8 mouse cellular contexts compared by ENCODE assay signal in the genomic region with DNA sequence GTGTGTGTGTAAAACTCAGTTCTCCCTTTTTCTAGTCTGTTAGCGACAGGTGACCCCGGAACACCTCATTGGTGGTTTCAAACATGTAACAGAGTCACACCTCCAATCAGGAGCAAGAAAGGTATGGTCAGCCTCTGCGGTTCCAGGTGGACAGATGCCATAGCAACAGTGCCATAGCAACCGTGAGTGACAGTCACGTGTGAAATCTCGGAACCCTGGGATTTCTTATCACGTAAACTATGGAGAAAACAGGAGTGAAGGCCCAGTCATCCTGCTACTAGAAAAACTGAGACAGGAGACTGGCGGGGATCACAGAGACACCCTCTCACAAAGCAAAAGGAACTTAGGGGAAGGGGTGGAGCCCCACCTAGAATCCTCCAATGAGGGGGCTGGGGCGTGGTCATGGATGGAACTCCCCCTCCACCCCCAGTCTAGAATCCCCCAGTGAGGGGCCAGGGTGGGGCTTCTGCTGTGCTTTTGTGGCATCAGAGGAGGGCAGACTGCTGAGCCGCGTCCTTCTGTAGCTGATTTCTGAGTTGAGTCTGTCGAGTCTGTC. TPM values are rescaled to one million over a fixed set of nuclear protein-coding genes. Genes with fewer than 3 reads are reported as not detected.
A peak's percentile ranks its signal among the peaks of the same experiment; 100 is the strongest.
DNase-seq lines count a peak whose midpoint lies in the region; ATAC-seq lines count a peak whose summit lies in the region.

No protein-coding gene starts in this region.

- no peak; the same call in 1 of the 2 replicates for ATAC-seq in heart, embryonic 15.5 days (replicated peaks; ENCODE audit: insufficient number of reproducible peaks, insufficient read depth, low FRiP score, low read depth)
- ATAC-seq in forebrain, embryonic 13.5 days = peak; percentile 73
- peak; percentile 86 for ATAC-seq in kidney, embryonic 15.5 days (replicated peaks; ENCODE audit: low FRiP score)

- H3K4me3 ChIP-seq in heart, embryonic 15.5 days = peak overlapping the region; percentile 24
- peak overlapping the region; percentile 20 for H3K4me3 ChIP-seq in forebrain, embryonic 13.5 days
- peak overlapping the region; percentile 41 for H3K4me3 ChIP-seq in kidney, embryonic 15.5 days (replicated peaks)

- H3K4me1 ChIP-seq in heart, embryonic 15.5 days (replicated peaks) = peaks cover 9% of the 10 kb centered on the region
- peaks cover 14% of the 10 kb centered on the region for H3K4me1 ChIP-seq in forebrain, embryonic 13.5 days
- H3K4me1 ChIP-seq in kidney, embryonic 15.5 days = peaks cover 20% of the 10 kb centered on the region

- no peaks in the 10 kb centered on the region for H3K36me3 ChIP-seq in heart, embryonic 15.5 days
- no peaks in the 10 kb centered on the region for H3K36me3 ChIP-seq in forebrain, embryonic 13.5 days (ENCODE audit: poor library complexity, severe bottlenecking)
- no peaks in the 10 kb centered on the region for H3K36me3 ChIP-seq in kidney, embryonic 15.5 days

- H3K9ac ChIP-seq in heart, embryonic 15.5 days = no peak overlapping the region
- H3K9ac ChIP-seq in forebrain, embryonic 13.5 days = peak overlapping the region; percentile 32; the same call in 1 of the 2 replicates
- no peak overlapping the region for H3K9ac ChIP-seq in kidney, embryonic 15.5 days

- 8% methylated on average over 12 of the region's 12 CpGs for WGBS in heart, embryonic 15.5 days
- WGBS in forebrain, embryonic 13.5 days = 2% methylated on average over 12 of the region's 12 CpGs
- WGBS in kidney, embryonic 15.5 days = 4% methylated on average over 12 of the region's 12 CpGs

- peaks cover 18% of the 10 kb centered on the region for H3K27me3 ChIP-seq in heart, embryonic 15.5 days
- H3K27me3 ChIP-seq in forebrain, embryonic 13.5 days = peaks cover 12% of the 10 kb centered on the region; the same call in 1 of the 2 replicates
- no peaks in the 10 kb centered on the region for H3K27me3 ChIP-seq in kidney, embryonic 15.5 days

- DNase-seq in heart, adult 18-20 months = no peak
- DNase-seq in brain, embryonic 18.5 days (ENCODE audit: low read depth, low spot score) = peak; percentile 67
- peak; percentile 67 for DNase-seq in lung, postnatal 14 days
- DNase-seq in right cerebral cortex, postnatal 36 days (ENCODE audit: low spot score in 2 of 2) = peak; percentile 56 to 63
- no peak for DNase-seq in urinary bladder, postnatal 4 days (ENCODE audit: low spot score in 2 of 2)

- peak overlapping the region; percentile 44 for H3K4me2 ChIP-seq in heart, embryonic 15.5 days
- H3K4me2 ChIP-seq in forebrain, embryonic 13.5 days = peak overlapping the region; percentile 47
- peak overlapping the region; percentile 49 for H3K4me2 ChIP-seq in kidney, embryonic 15.5 days

- no peaks in the 10 kb centered on the region for H3K9me3 ChIP-seq in heart, embryonic 15.5 days (replicated peaks)
- no peaks in the 10 kb centered on the region for H3K9me3 ChIP-seq in forebrain, embryonic 13.5 days (replicated peaks)
- H3K9me3 ChIP-seq in kidney, embryonic 15.5 days (replicated peaks) = 0 out of 2 replicates have a peak, but pooled peaks cover 3% of the 10 kb centered on the region

- no peak overlapping the region for H3K27ac ChIP-seq in heart, embryonic 15.5 days
- no peak overlapping the region for H3K27ac ChIP-seq in forebrain, embryonic 13.5 days
- H3K27ac ChIP-seq in kidney, embryonic 15.5 days = peak overlapping the region; percentile 58

RNA-seq across cellular contexts. Expression of a gene that starts 15.2 kb away (rescaled TPM):
- polyA plus RNA-seq in heart, embryonic 15.5 days (2015; fragmentation: Nextera tagmentation; extraction: Ambion mirVana) = 0.06 and 0.09 TPM in 2 replicates
- total RNA-seq in heart, adult 18-20 months (2021) = 1 to 10 TPM in 1 of 2 experiments, under 1 TPM in 1; 0.69 to 1.2 TPM
- 0.40 and 0.64 TPM in 2 replicates for polyA plus RNA-seq in forebrain, embryonic 13.5 days (2015; fragmentation: Nextera tagmentation; extraction: Ambion mirVana)
- polyA plus RNA-seq in kidney, embryonic 15.5 days (2015; fragmentation: Nextera tagmentation; extraction: Ambion mirVana) = 0.67 and 0.70 TPM in 2 replicates

RNA-seq across cellular contexts. Expression of a gene that starts 16.0 kb away (rescaled TPM):
- polyA plus RNA-seq in heart, embryonic 15.5 days (2015; fragmentation: Nextera tagmentation; extraction: Ambion mirVana) = 4.8 and 5.2 TPM in 2 replicates
- 1 to 10 TPM; 6.4 to 7.8 TPM for total RNA-seq in heart, adult 18-20 months (2021)
- polyA plus RNA-seq in forebrain, embryonic 13.5 days (2015; fragmentation: Nextera tagmentation; extraction: Ambion mirVana) = 15.5 and 16.6 TPM in 2 replicates
- 7.1 and 8.4 TPM in 2 replicates for polyA plus RNA-seq in kidney, embryonic 15.5 days (2015; fragmentation: Nextera tagmentation; extraction: Ambion mirVana)

RNA-seq across cellular contexts. Expression of a gene that starts 23.3 kb away (rescaled TPM):
- 10.9 and 12.7 TPM in 2 replicates for polyA plus RNA-seq in heart, embryonic 15.5 days (2015; fragmentation: Nextera tagmentation; extraction: Ambion mirVana)
- 10 to 100 TPM; 75.6 to 80.1 TPM for total RNA-seq in heart, adult 18-20 months (2021)
- polyA plus RNA-seq in forebrain, embryonic 13.5 days (2015; fragmentation: Nextera tagmentation; extraction: Ambion mirVana) = 0.18 and 0.21 TPM in 2 replicates
- polyA plus RNA-seq in kidney, embryonic 15.5 days (2015; fragmentation: Nextera tagmentation; extraction: Ambion mirVana) = 3.6 and 5.2 TPM in 2 replicates

RNA-seq across cellular contexts. Expression of a gene that starts 27.9 kb away (rescaled TPM):
- 122 and 177 TPM in 2 replicates for polyA plus RNA-seq in heart, embryonic 15.5 days (2015; fragmentation: Nextera tagmentation; extraction: Ambion mirVana)
- 10 to 100 TPM; 93.3 to 97.7 TPM for total RNA-seq in heart, adult 18-20 months (2021)
- polyA plus RNA-seq in forebrain, embryonic 13.5 days (2015; fragmentation: Nextera tagmentation; extraction: Ambion mirVana) = 304 and 319 TPM in 2 replicates
- 260 and 283 TPM in 2 replicates for polyA plus RNA-seq in kidney, embryonic 15.5 days (2015; fragmentation: Nextera tagmentation; extraction: Ambion mirVana)

RNA-seq across cellular contexts. Expression of a gene that starts 35.1 kb away (rescaled TPM):
- polyA plus RNA-seq in heart, embryonic 15.5 days (2015; fragmentation: Nextera tagmentation; extraction: Ambion mirVana) = 1,499 and 1,535 TPM in 2 replicates
- total RNA-seq in heart, adult 18-20 months (2021) = 1,000 to 10,000 TPM; 1,809 to 1,881 TPM
- 593 and 623 TPM in 2 replicates for polyA plus RNA-seq in forebrain, embryonic 13.5 days (2015; fragmentation: Nextera tagmentation; extraction: Ambion mirVana)
- polyA plus RNA-seq in kidney, embryonic 15.5 days (2015; fragmentation: Nextera tagmentation; extraction: Ambion mirVana) = 790 and 798 TPM in 2 replicates

Comparison
In these comparisons a context has a peak if more than half of its experiments do, and no peak if none do; other contexts are left out.
1. DNase-seq: peak in brain, embryonic 18.5 days (single experiment), lung, postnatal 14 days (single experiment) and right cerebral cortex, postnatal 36 days (2 of 2); none in heart, adult 18-20 months (0 of 2) and urinary bladder, postnatal 4 days (0 of 2).
2. Peak in every context shown above with its lines, with median percentiles within 50 percentile points of each other: H3K4me2 ChIP-seq and H3K4me3 ChIP-seq.